Mouse (Mus musculus) lung, embryonic 14.5 days (tissue): Measurements from ENCODE around the gene Kcnj1. TPM values are rescaled to one million over a fixed set of nuclear protein-coding genes. Genes with fewer than 3 reads are reported as not detected.

ENCODE experiments used
- ATAC-seq: fragments of 200-750 bp; cut with Nextera tagmentation; 2 replicates; pipeline ENCODE4 v1.8.0; 2017; ENCODE audit warnings: mild to moderate bottlenecking, moderate TSS enrichment, moderate library complexity; ENCODE audit not compliant: insufficient read depth
- DNase-seq: peaks from one replicate; pipeline ENCODE4 v3.0.0-alpha.2; 2015
- H3K27ac ChIP-seq: fragments of 300-500 bp; sonication (generic); 2 replicates; pipeline ENCODE4 v1.5.1; 2014; ENCODE audit warnings: low read depth, mild to moderate bottlenecking, moderate library complexity
- H3K27me3 ChIP-seq: fragments of 300-500 bp; sonication (generic); 2 replicates; pipeline ENCODE4 v1.6.1; 2014; ENCODE audit warnings: low read length, control low read depth; ENCODE audit not compliant: insufficient read depth
- H3K36me3 ChIP-seq: fragments of 300-500 bp; sonication (generic); 2 replicates; pipeline ENCODE4 v1.6.1; 2014; ENCODE audit warnings: control low read depth; ENCODE audit not compliant: insufficient read depth
- H3K4me1 ChIP-seq: fragments of 300-500 bp; sonication (generic); 2 replicates; pipeline ENCODE4 v1.6.1; 2014; ENCODE audit warnings: antibody characterized with exemption, control low read depth; ENCODE audit not compliant: insufficient read depth
- H3K4me2 ChIP-seq: fragments of 300-500 bp; sonication (generic); 2 replicates; pipeline ENCODE4 v1.6.1; 2014; ENCODE audit warnings: mild to moderate bottlenecking
- H3K4me3 ChIP-seq: fragments of 300-500 bp; sonication (generic); 2 replicates; pipeline ENCODE4 v1.5.1; 2014; ENCODE audit warnings: low read depth, low read length
- H3K9ac ChIP-seq: fragments of 300-500 bp; sonication (generic); 2 replicates; pipeline ENCODE4 v1.6.1; 2014
- H3K9me3 ChIP-seq: fragments of 300-500 bp; sonication (generic); 2 replicates; pipeline ENCODE4 v1.6.1; 2016; ENCODE audit warnings: low read depth, low read length, control low read depth
- CTCF ChIP-seq: IDR thresholded peaks from 2 replicates; pipeline ENCODE4 v1.5.1; 2016; ENCODE audit warnings: antibody characterized with exemption, low read depth
- WGBS: fragments of 180-500 bp; shearing (Covaris S2); extraction: QIAGEN DNeasy Blood & Tissue Kit; methylation state at CpG from one replicate; pipeline ENCODE4 v1.1.7; 2014; 5-methylcytosine and 5-hydroxymethylcytosine counted together
- polyA plus RNA-seq: library from polyadenylated mRNA; unstranded; fragments of >200 nt; fragmentation: Nextera tagmentation; extraction: Ambion mirVana; gene quantifications from 2 replicates; pipeline ENCODE4 v1.2.1, GENCODE M21; 2014

Gene Kcnj1
- polyA plus RNA-seq, 1 experiment from 2014 or later = not detected

GRCm38 (mm10) chr9:32417466-32418116, 45.3 kb downstream of the Kcnj1 start:
- TF ChIP-seq CTCF = no peak
- ATAC-seq = no peak
- H3K9ac ChIP-seq = no peak overlapping the region
- 0 out of 2 replicates have a peak, but pooled peaks cover 8% of the 10 kb centered on the region for H3K36me3 ChIP-seq
- H3K9me3 ChIP-seq = no peaks in the 10 kb centered on the region
- H3K27me3 ChIP-seq = no peaks in the 10 kb centered on the region
- no peaks in the 10 kb centered on the region; the same call in 1 of the 2 replicates for H3K4me1 ChIP-seq
- 43% methylated on average over 8 of the region's 8 CpGs for WGBS
- H3K4me2 ChIP-seq = no peak overlapping the region
- H3K27ac ChIP-seq = no peak overlapping the region
- DNase-seq = no peak
- H3K4me3 ChIP-seq = no peak overlapping the region

GRCm38 (mm10) chr9:32420711-32421110, 48.4 kb downstream of the Kcnj1 start:
- Histone ChIP-seq H3K4me2 (no peak overlapping the region), H3K9ac (no peak overlapping the region), H3K27me3 (no peaks in the 10 kb centered on the region), H3K27ac (no peak overlapping the region), H3K4me1 (no peaks in the 10 kb centered on the region), H3K36me3 (0 out of 2 replicates have a peak, but pooled peaks cover 13% of the 10 kb centered on the region), H3K9me3 (no peaks in the 10 kb centered on the region), H3K4me3 (no peak overlapping the region)
- ATAC-seq = no peak
- peak; percentile 8; the same call in 1 of the 2 replicates for TF ChIP-seq CTCF
- DNase-seq = no peak

- Histone ChIP-seq H3K4me2 (no peak overlapping the region), H3K4me1 (no peaks in the 10 kb centered on the region), H3K9me3 (no peaks in the 10 kb centered on the region), H3K27ac (no peak overlapping the region), H3K4me3 (no peak overlapping the region), H3K27me3 (no peaks in the 10 kb centered on the region), H3K9ac (no peak overlapping the region), H3K36me3 (0 out of 2 replicates have a peak, but pooled peaks cover 15% of the 10 kb centered on the region)
- 80% methylated on average over 7 of the region's 7 CpGs for WGBS
- DNase-seq (no peak), ATAC-seq (no peak)
- TF ChIP-seq CTCF = no peak
Observed at GRCm38 (mm10) chr9:32425321-32425720, 53.0 kb downstream of the Kcnj1 start.

- Histone ChIP-seq H3K4me3 (no peak overlapping the region), H3K4me2 (no peak overlapping the region), H3K27me3 (no peaks in the 10 kb centered on the region), H3K36me3 (no peaks in the 10 kb centered on the region), H3K4me1 (peaks cover 7% of the 10 kb centered on the region; the same call in 1 of the 2 replicates), H3K9ac (no peak overlapping the region), H3K9me3 (no peaks in the 10 kb centered on the region), H3K27ac (no peak overlapping the region)
- TF ChIP-seq CTCF = no peak
- ATAC-seq (no peak), DNase-seq (no peak)
- 83% methylated on average over 3 of the region's 3 CpGs for WGBS
Observed at GRCm38 (mm10) chr9:32431061-32431460, 58.8 kb downstream of the Kcnj1 start.

DNA sequence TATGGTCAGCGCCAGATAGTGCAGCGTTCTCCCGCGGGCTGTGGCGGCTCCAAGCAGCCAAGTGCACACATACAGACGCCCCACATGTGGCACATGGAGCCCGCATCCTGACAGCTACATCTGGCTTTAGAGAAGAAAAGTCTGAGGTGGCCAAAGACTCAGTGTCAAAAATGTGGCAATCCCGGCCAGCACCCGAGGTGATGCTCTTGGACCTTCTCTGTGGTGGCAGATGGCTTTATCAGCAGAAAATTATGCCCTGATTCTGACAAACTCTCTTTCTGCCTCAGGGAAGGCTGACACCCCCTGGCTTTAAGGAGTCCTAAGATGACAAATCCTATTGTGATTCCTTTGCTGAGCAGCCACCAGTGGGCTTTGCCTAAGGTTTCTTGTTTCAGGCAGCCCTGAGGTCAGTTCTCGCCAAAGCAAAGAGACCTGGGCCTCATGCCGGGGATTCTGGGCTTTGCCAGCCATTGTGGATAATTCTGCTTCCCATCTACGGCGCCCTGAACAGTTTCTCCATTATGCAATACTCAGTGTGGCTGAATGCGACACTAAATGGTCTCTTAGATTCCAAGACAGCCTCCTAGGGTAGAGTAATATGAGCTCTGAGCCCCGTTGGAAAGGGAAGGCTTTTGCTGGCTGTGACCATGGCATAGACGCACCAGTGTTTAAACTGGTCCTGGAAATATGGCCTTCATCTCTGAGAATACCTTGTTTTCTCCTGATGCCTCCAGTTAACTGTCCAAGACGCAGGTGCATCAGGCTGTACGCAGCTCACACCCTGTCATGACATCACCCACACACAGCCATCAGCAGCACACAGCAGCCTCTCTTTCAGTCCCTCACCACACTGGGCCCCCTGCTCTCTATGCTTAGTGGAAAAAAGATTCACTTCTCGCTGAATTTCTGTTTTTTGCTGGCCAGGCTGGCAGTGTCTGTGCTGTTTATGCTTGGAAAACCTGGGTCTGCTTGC, 62.2 kb downstream of the Kcnj1 start:
- H3K27me3 ChIP-seq = no peaks in the 10 kb centered on the region
- no peak overlapping the region for H3K4me2 ChIP-seq
- DNase-seq (peak; percentile 37), ATAC-seq (peak; percentile 49; the same call in 1 of the 2 replicates)
- H3K36me3 ChIP-seq = no peaks in the 10 kb centered on the region
- H3K27ac ChIP-seq = no peak overlapping the region
- 51% methylated on average over 19 of the region's 19 CpGs for WGBS
- H3K9me3 ChIP-seq = no peaks in the 10 kb centered on the region
- H3K4me3 ChIP-seq = no peak overlapping the region
- TF ChIP-seq CTCF = no peak
- H3K9ac ChIP-seq = no peak overlapping the region
- H3K4me1 ChIP-seq = peaks cover 16% of the 10 kb centered on the region; the same call in 1 of the 2 replicates

GRCm38 (mm10) chr9:32443115-32443514, 70.8 kb downstream of the Kcnj1 start:
- no peak overlapping the region for H3K27ac ChIP-seq
- no peak for ATAC-seq

GRCm38 (mm10) chr9:32443817-32444216, 71.5 kb downstream of the Kcnj1 start:
- Histone ChIP-seq H3K4me3 (no peak overlapping the region), H3K36me3 (0 out of 2 replicates have a peak, but pooled peaks cover 7% of the 10 kb centered on the region), H3K27me3 (no peaks in the 10 kb centered on the region), H3K4me1 (no peaks in the 10 kb centered on the region), H3K27ac (peak overlapping the region; percentile 51), H3K9me3 (peaks cover 3% of the 10 kb centered on the region; the same call in 1 of the 2 replicates), H3K4me2 (no peak overlapping the region), H3K9ac (no peak overlapping the region)
- no peak for TF ChIP-seq CTCF
- ATAC-seq = no peak
- peak; percentile 65 for DNase-seq
- 30% methylated on average over 6 of the region's 6 CpGs for WGBS

More at GRCm38 (mm10) chr9:32443115-32443514, 70.8 kb downstream of the Kcnj1 start:
- no peaks in the 10 kb centered on the region for H3K4me1 ChIP-seq
- DNase-seq = no peak
- H3K4me3 ChIP-seq = no peak overlapping the region
- H3K27me3 ChIP-seq = no peaks in the 10 kb centered on the region
- H3K9ac ChIP-seq = no peak overlapping the region
- WGBS = 53% methylated on average over 3 of the region's 3 CpGs
- peaks cover 3% of the 10 kb centered on the region; the same call in 1 of the 2 replicates for H3K9me3 ChIP-seq
- 0 out of 2 replicates have a peak, but pooled peaks cover 7% of the 10 kb centered on the region for H3K36me3 ChIP-seq
- no peak for TF ChIP-seq CTCF
- no peak overlapping the region for H3K4me2 ChIP-seq
